Mouse (Mus musculus) layer of hippocampus, adult 6 months (tissue): ENCODE measurements around the gene Mep1a. TPM values are rescaled to one million over a fixed set of nuclear protein-coding genes. Genes with fewer than 3 reads are reported as not detected.

ENCODE experiments used
- long read RNA-seq, 2 experiments: library from polyadenylated mRNA; unstranded; transcript quantifications; one replicate each; pipeline ENCODE4 v2.0.0; 2019 to 2020
- polyA plus RNA-seq: library from polyadenylated mRNA; unstranded; fragments of <200 nt; fragmentation: Nextera tagmentation; gene quantifications from 2 replicates; pipeline ENCODE4 v1.2.3, GENCODE M21; 2021

Gene Mep1a
- not detected in 2 replicates for polyA plus RNA-seq
- long read RNA-seq, experiment 1: 0 reads
- long read RNA-seq, experiment 2: 0 reads

GRCm38 (mm10) chr17:43502592-43502991 is at the start of gene Mep1a:
Gene Mep1a (minus strand): TSS chr17:43502812.

DNA sequence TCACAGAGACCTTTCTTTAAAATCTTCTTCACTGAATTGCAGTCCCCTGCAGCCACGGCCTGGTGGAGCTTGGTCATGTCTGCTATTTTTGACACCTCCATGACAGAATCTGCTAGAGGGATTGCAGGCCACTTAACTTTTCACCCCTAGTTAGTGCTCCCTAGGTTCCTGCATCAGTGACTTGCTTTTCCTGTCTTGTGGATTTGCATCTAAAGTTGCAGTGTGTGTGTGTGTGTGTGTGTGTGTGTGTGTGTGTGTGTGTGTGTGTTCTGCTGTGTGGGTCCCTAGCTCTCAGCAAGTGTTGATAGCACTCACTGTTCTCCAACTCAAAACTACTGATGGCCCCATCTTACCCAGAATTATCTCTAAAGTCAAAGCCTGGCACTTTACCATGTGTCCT is 40.9 kb upstream of the Mep1a start, which contains the start of gene Ankrd66:
TSS of gene Ankrd66 (minus strand) at position 101 of the 400 bp plus-strand sequence.

Other genes with a start within 250 kb of the Mep1a start
- gene Adgrf1, start 232.5 kb downstream of the Mep1a start, polyA plus RNA-seq: not detected in 2 replicates
- gene Adgrf5, start 142.4 kb downstream of the Mep1a start, polyA plus RNA-seq: 3.6 and 5.5 TPM in 2 replicates
- gene Ankrd66, start 40.8 kb upstream of the Mep1a start, polyA plus RNA-seq: 1.4 and 1.7 TPM in 2 replicates
- 267 and 317 TPM in 2 replicates for gene Pla2g7, start 65.3 kb upstream of the Mep1a start, polyA plus RNA-seq
- gene Tdrd6, start 127.5 kb upstream of the Mep1a start, polyA plus RNA-seq: 0.14 and 0.16 TPM in 2 replicates
- 15.3 and 17.5 TPM in 2 replicates for gene Slc25a27, start 164.4 kb upstream of the Mep1a start, polyA plus RNA-seq
- gene Cyp39a1, start 164.6 kb upstream of the Mep1a start, polyA plus RNA-seq: 0.35 and 1.3 TPM in 2 replicates